Comparison of ENCODE assay signal across 10 mouse cellular contexts in genomic region chr5:66535566-66536236, GRCm38 (mm10).
DNase-seq lines count a peak whose midpoint lies in the region; ATAC-seq and TF ChIP-seq lines count a peak whose summit lies in the region.
"Had no signal": no experiment of that assay in that cellular context is flagged by ENCODE, and none has a peak within 500 bp of the region (broad histone marks: within the 10 kb centered on the region; RNA-seq: fewer than 3 reads in every experiment).

No protein-coding gene starts in this region.

- H3K9me3 ChIP-seq in hindbrain, embryonic 10.5 days, result no peaks in the 10 kb centered on the region
- H3K9me3 ChIP-seq in hindbrain, embryonic 16.5 days (ENCODE audit: control insufficient read depth, low read length), result no peaks in the 10 kb centered on the region
- H3K9me3 ChIP-seq in embryonic facial prominence, embryonic 12.5 days, result no peaks in the 10 kb centered on the region
- H3K9me3 ChIP-seq in hindbrain, embryonic 13.5 days, result no peaks in the 10 kb centered on the region
- H3K9me3 ChIP-seq in midbrain, embryonic 12.5 days, result no peaks in the 10 kb centered on the region
- H3K9me3 ChIP-seq: kidney, embryonic 15.5 days had no signal

- no peaks in the 10 kb centered on the region for H3K27me3 ChIP-seq in hindbrain, embryonic 10.5 days (ENCODE audit: insufficient read depth, poor library complexity, severe bottlenecking)
- no peaks in the 10 kb centered on the region for H3K27me3 ChIP-seq in hindbrain, embryonic 16.5 days (replicated peaks; ENCODE audit: control insufficient read depth, insufficient read depth, low read length)
- no peaks in the 10 kb centered on the region for H3K27me3 ChIP-seq in embryonic facial prominence, embryonic 12.5 days
- no peaks in the 10 kb centered on the region for H3K27me3 ChIP-seq in hindbrain, embryonic 13.5 days
- no peaks in the 10 kb centered on the region for H3K27me3 ChIP-seq in midbrain, embryonic 12.5 days
- no peaks in the 10 kb centered on the region for H3K27me3 ChIP-seq in thymus, adult 2 months (ENCODE audit: control insufficient read depth, insufficient read depth, low read length)
- H3K27me3 ChIP-seq: kidney, embryonic 15.5 days had no signal

- no peak for ATAC-seq in hindbrain, embryonic 16.5 days
- no peak for ATAC-seq in embryonic facial prominence, embryonic 12.5 days (ENCODE audit: insufficient number of reproducible peaks, insufficient read depth, low FRiP score, low TSS enrichment)
- no peak for ATAC-seq in hindbrain, embryonic 13.5 days (ENCODE audit: low FRiP score)
- peak; percentile 27; the same call in 1 of the 2 replicates for ATAC-seq in midbrain, embryonic 12.5 days (ENCODE audit: low FRiP score, low read depth)

- no peak for TF ChIP-seq POLR2A in thymus, adult 2 months (IDR thresholded peaks at IDR 0.05; ENCODE audit: control insufficient read depth, extremely low read depth, insufficient read depth, low read length, poor library complexity)

- no peak overlapping the region for H3K9ac ChIP-seq in hindbrain, embryonic 16.5 days (ENCODE audit: low read depth, low read length)
- no peak overlapping the region for H3K9ac ChIP-seq in embryonic facial prominence, embryonic 12.5 days
- peak overlapping the region; percentile 49; the same call in 1 of the 2 replicates for H3K9ac ChIP-seq in hindbrain, embryonic 13.5 days
- 0 out of 2 replicates have a peak overlapping the region, but pooled peaks have one; percentile 15 for H3K9ac ChIP-seq in midbrain, embryonic 12.5 days (replicated peaks)
- H3K9ac ChIP-seq: kidney, embryonic 15.5 days had no signal

- H3K4me1 ChIP-seq in hindbrain, embryonic 10.5 days (replicated peaks), result peaks cover 42% of the 10 kb centered on the region
- H3K4me1 ChIP-seq in hindbrain, embryonic 16.5 days (ENCODE audit: control insufficient read depth, insufficient read depth, low read depth, low read length), result peaks cover 10% of the 10 kb centered on the region
- H3K4me1 ChIP-seq in embryonic facial prominence, embryonic 12.5 days, result peaks cover 52% of the 10 kb centered on the region
- peaks cover 36% of the 10 kb centered on the region for H3K4me1 ChIP-seq in hindbrain, embryonic 13.5 days (replicated peaks)
- H3K4me1 ChIP-seq in midbrain, embryonic 12.5 days, result peaks cover 29% of the 10 kb centered on the region
- no peaks in the 10 kb centered on the region for H3K4me1 ChIP-seq in thymus, adult 2 months (replicated peaks; ENCODE audit: control insufficient read depth, insufficient read depth, low read length)

- TF ChIP-seq CTCF in thymus, adult 2 months (IDR thresholded peaks at IDR 0.05; ENCODE audit: borderline replicate concordance, control insufficient read depth, extremely low read depth, insufficient read depth, low read length, poor library complexity), result no peak

- DNase-seq in hindbrain, embryonic 10.5 days (ENCODE audit: low spot score), result peak; percentile 29
- no peak for DNase-seq in thymus, adult 2 months
- no peak for DNase-seq in cerebellum, adult 11 months
- DNase-seq in kidney, postnatal 10 days, result no peak
- DNase-seq: heart, postnatal 14 days had no signal

- 53% methylated on average over 9 of the region's 9 CpGs for WGBS in hindbrain, embryonic 10.5 days
- WGBS in hindbrain, embryonic 16.5 days, result 50% methylated on average over 9 of the region's 9 CpGs
- 26% methylated on average over 9 of the region's 9 CpGs for WGBS in embryonic facial prominence, embryonic 12.5 days
- 43% methylated on average over 9 of the region's 9 CpGs for WGBS in hindbrain, embryonic 13.5 days
- 52% methylated on average over 9 of the region's 9 CpGs for WGBS in midbrain, embryonic 12.5 days
- WGBS in thymus, adult 2 months, result 88% methylated on average over 9 of the region's 9 CpGs

- no peak overlapping the region for H3K4me3 ChIP-seq in hindbrain, embryonic 10.5 days
- H3K4me3 ChIP-seq in hindbrain, embryonic 16.5 days (ENCODE audit: low read length), result no peak overlapping the region
- H3K4me3 ChIP-seq in embryonic facial prominence, embryonic 12.5 days, result no peak overlapping the region
- H3K4me3 ChIP-seq in hindbrain, embryonic 13.5 days, result no peak overlapping the region
- no peak overlapping the region for H3K4me3 ChIP-seq in midbrain, embryonic 12.5 days
- no peak overlapping the region for H3K4me3 ChIP-seq in thymus, adult 2 months (ENCODE audit: control insufficient read depth, insufficient read depth, low read length)
- H3K4me3 ChIP-seq: kidney, embryonic 15.5 days had no signal

- peak overlapping the region; percentile 79 for H3K27ac ChIP-seq in hindbrain, embryonic 10.5 days
- no peak overlapping the region; the same call in 1 of the 2 replicates for H3K27ac ChIP-seq in hindbrain, embryonic 16.5 days (ENCODE audit: low read depth, low read length)
- 0 out of 2 replicates have a peak overlapping the region, but pooled peaks have one; percentile 36 for H3K27ac ChIP-seq in embryonic facial prominence, embryonic 12.5 days
- peak overlapping the region; percentile 68 for H3K27ac ChIP-seq in hindbrain, embryonic 13.5 days
- H3K27ac ChIP-seq in midbrain, embryonic 12.5 days (replicated peaks), result peak overlapping the region; percentile 66
- H3K27ac ChIP-seq in thymus, adult 2 months (ENCODE audit: control insufficient read depth, insufficient read depth, low read length), result no peak overlapping the region
- H3K27ac ChIP-seq: kidney, embryonic 15.5 days had no signal

- H3K36me3 ChIP-seq in hindbrain, embryonic 10.5 days, result no peaks in the 10 kb centered on the region
- no peaks in the 10 kb centered on the region for H3K36me3 ChIP-seq in hindbrain, embryonic 16.5 days (ENCODE audit: control insufficient read depth, insufficient read depth, low read length)
- H3K36me3 ChIP-seq in embryonic facial prominence, embryonic 12.5 days, result no peaks in the 10 kb centered on the region
- 0 out of 2 replicates have a peak, but pooled peaks cover under 1% of the 10 kb centered on the region for H3K36me3 ChIP-seq in hindbrain, embryonic 13.5 days
- H3K36me3 ChIP-seq in midbrain, embryonic 12.5 days, result no peaks in the 10 kb centered on the region
- no peaks in the 10 kb centered on the region for H3K36me3 ChIP-seq in thymus, adult 2 months (ENCODE audit: control insufficient read depth, insufficient read depth, low read length)
- H3K36me3 ChIP-seq: kidney, embryonic 15.5 days had no signal

- H3K4me2 ChIP-seq in hindbrain, embryonic 16.5 days (ENCODE audit: low read length), result no peak overlapping the region
- no peak overlapping the region for H3K4me2 ChIP-seq in embryonic facial prominence, embryonic 12.5 days (replicated peaks)
- H3K4me2 ChIP-seq in hindbrain, embryonic 13.5 days, result no peak overlapping the region
- H3K4me2 ChIP-seq in midbrain, embryonic 12.5 days (replicated peaks), result no peak overlapping the region
- H3K4me2 ChIP-seq: kidney, embryonic 15.5 days had no signal

Comparison
In these comparisons a context has a peak if more than half of its experiments do, and no peak if none do; other contexts are left out.
1. H3K27ac ChIP-seq: peak in hindbrain, embryonic 10.5 days (single experiment), embryonic facial prominence, embryonic 12.5 days (single experiment), hindbrain, embryonic 13.5 days (single experiment) and midbrain, embryonic 12.5 days (single experiment); none in hindbrain, embryonic 16.5 days (single experiment) and thymus, adult 2 months (single experiment).
2. H3K9ac ChIP-seq: peak in hindbrain, embryonic 13.5 days (single experiment) and midbrain, embryonic 12.5 days (single experiment); none in hindbrain, embryonic 16.5 days (single experiment) and embryonic facial prominence, embryonic 12.5 days (single experiment).